Mouse (Mus musculus): ENCODE data around the gene C87414. TPM values are rescaled to one million over a fixed set of nuclear protein-coding genes. Genes with fewer than 3 reads are reported as not detected.
"Not testable (repeated sequence)": the region's sequence is repeated elsewhere in the genome, so short reads cannot be mapped to it uniquely, and the experiment has no call there.

C87414 gene
- polyA plus RNA-seq (2015; fragmentation: Nextera tagmentation; extraction: Ambion mirVana) = not detected in 2 replicates

- not testable (repeated sequence) for H3K27ac ChIP-seq (ENCODE audit: low read depth, low read length); H3K36me3 ChIP-seq (ENCODE audit: control insufficient read depth, insufficient read depth, low read length); H3K9me3 ChIP-seq (ENCODE audit: control insufficient read depth, low read length); H3K4me3 ChIP-seq (ENCODE audit: low read length); ATAC-seq; H3K4me1 ChIP-seq (ENCODE audit: control insufficient read depth, insufficient read depth, low read depth, low read length); H3K9ac ChIP-seq (ENCODE audit: low read depth, low read length); H3K4me2 ChIP-seq (ENCODE audit: low read length); H3K27me3 ChIP-seq (replicated peaks; ENCODE audit: control insufficient read depth, insufficient read depth, low read length)
- no CpG with 5 or more reads among the region's 3 CpGs for WGBS
These were observed at the start of gene C87414 for GRCm38 (mm10) chr5:93671451-93671850. Gene C87414, minus strand, starts transcription at chr5:93671551.

DNA sequence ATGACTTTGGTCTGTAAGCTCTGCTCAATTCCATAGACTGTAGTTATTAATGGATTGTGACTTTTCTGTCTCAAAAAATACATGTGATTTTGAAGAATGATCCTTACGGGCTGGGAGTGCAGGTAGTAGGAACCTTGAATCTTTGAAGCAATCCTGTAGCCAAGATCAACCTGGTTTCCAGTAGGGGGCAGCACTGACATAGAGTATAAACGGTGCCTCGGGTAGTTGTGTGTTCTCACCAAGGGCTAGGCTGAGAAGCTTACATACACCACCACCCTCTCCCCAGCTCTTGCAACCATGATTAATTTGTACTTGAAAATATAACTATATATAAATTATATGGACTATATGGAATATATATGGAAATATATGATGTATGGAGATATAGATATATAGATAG lies 13.3 kb upstream of the C87414 start:
- H3K36me3 ChIP-seq (ENCODE audit: control insufficient read depth, insufficient read depth, low read length); ATAC-seq: not testable (repeated sequence)
- whole genome bisulfite sequencing = 91% methylated on average over 3 of the region's 3 CpGs

More for the DNA sequence above, 13.3 kb upstream of the C87414 start:
- not testable (repeated sequence) for H3K9me3 ChIP-seq (ENCODE audit: control insufficient read depth, low read length); H3K4me2 ChIP-seq (ENCODE audit: low read length); H3K9ac ChIP-seq (ENCODE audit: low read depth, low read length); H3K4me1 ChIP-seq (ENCODE audit: control insufficient read depth, insufficient read depth, low read depth, low read length); H3K27me3 ChIP-seq (replicated peaks; ENCODE audit: control insufficient read depth, insufficient read depth, low read length); H3K27ac ChIP-seq (ENCODE audit: low read depth, low read length); H3K4me3 ChIP-seq (ENCODE audit: low read length)

Other genes starting within 250 kb of the C87414 start
- gene Gm16427, start 131.4 kb downstream of the C87414 start, polyA plus RNA-seq (2015; fragmentation: Nextera tagmentation; extraction: Ambion mirVana) = not detected in 2 replicates
- gene Gm7792, start 172.2 kb upstream of the C87414 start, polyA plus RNA-seq (2015; fragmentation: Nextera tagmentation; extraction: Ambion mirVana) = not detected in 2 replicates